Mouse (Mus musculus) midbrain, embryonic 16.5 days (tissue): ENCODE measurements around the gene Lrmda. TPM values are rescaled to one million over a fixed set of nuclear protein-coding genes. Genes with fewer than 3 reads are reported as not detected.

Experiments used
- ATAC-seq: fragments of 200-750 bp; cut with Nextera tagmentation; 2 replicates; pipeline ENCODE4 v1.8.0; 2017; ENCODE audit warnings: moderate TSS enrichment
- H3K27ac ChIP-seq: fragments of 300-500 bp; sonication (generic); 2 replicates; pipeline ENCODE4 v1.5.1; 2014; ENCODE audit warnings: mild to moderate bottlenecking, low read length, mixed read lengths
- H3K27me3 ChIP-seq: fragments of 300-500 bp; sonication (generic); 2 replicates; pipeline ENCODE4 v1.6.1; 2014; ENCODE audit warnings: low read depth, low read length, mixed read lengths; ENCODE audit not compliant: control insufficient read depth, insufficient read depth
- H3K36me3 ChIP-seq: fragments of 300-500 bp; sonication (generic); 2 replicates; pipeline ENCODE4 v1.6.1; 2014; ENCODE audit warnings: mild to moderate bottlenecking, low read length, moderate library complexity, mixed read lengths; ENCODE audit not compliant: control insufficient read depth, insufficient read depth
- H3K4me1 ChIP-seq: fragments of 300-500 bp; sonication (generic); 2 replicates; pipeline ENCODE4 v1.6.1; 2014; ENCODE audit warnings: mild to moderate bottlenecking, low read length, mixed read lengths; ENCODE audit not compliant: control insufficient read depth, insufficient read depth
- H3K4me2 ChIP-seq: fragments of 300-500 bp; sonication (generic); 2 replicates; pipeline ENCODE4 v1.6.1; 2014; ENCODE audit warnings: mild to moderate bottlenecking, low read length, mixed read lengths
- H3K4me3 ChIP-seq: fragments of 300-500 bp; sonication (generic); 2 replicates; pipeline ENCODE4 v1.5.1; 2014; ENCODE audit warnings: low read depth, mild to moderate bottlenecking, low read length, moderate library complexity, mixed read lengths
- H3K9ac ChIP-seq: fragments of 300-500 bp; sonication (generic); 2 replicates; pipeline ENCODE4 v1.6.1; 2014; ENCODE audit warnings: low read depth, low read length, mixed read lengths
- H3K9me3 ChIP-seq: fragments of 300-500 bp; sonication (generic); replicated peaks from 2 replicates; pipeline ENCODE4 v1.6.1; 2014; ENCODE audit warnings: mild to moderate bottlenecking, low read length, mixed read lengths; ENCODE audit not compliant: control insufficient read depth, poor library complexity, severe bottlenecking
- WGBS: fragments of 180-500 bp; shearing (Covaris S2); extraction: QIAGEN DNeasy Blood & Tissue Kit; methylation state at CpG from one replicate; pipeline ENCODE4 v1.1.7; 2014; 5-methylcytosine and 5-hydroxymethylcytosine counted together
- polyA plus RNA-seq: library from polyadenylated mRNA; unstranded; fragments of >200 nt; fragmentation: Nextera tagmentation; extraction: Ambion mirVana; gene quantifications from 2 replicates; pipeline ENCODE4 v1.2.1, GENCODE M21; 2015

The Lrmda gene
- polyA plus RNA-seq, 1 experiment from 2014 or later: not detected

- whole genome bisulfite sequencing: 86% methylated on average over 3 of the region's 3 CpGs
- H3K27ac ChIP-seq: no peak overlapping the region
- no peak overlapping the region for H3K4me2 ChIP-seq
- no peak overlapping the region for H3K9ac ChIP-seq
- no peak for ATAC-seq
- no peak overlapping the region for H3K4me3 ChIP-seq
- H3K27me3 ChIP-seq: no peaks in the 10 kb centered on the region
- no peaks in the 10 kb centered on the region for H3K36me3 ChIP-seq
- no peaks in the 10 kb centered on the region for H3K4me1 ChIP-seq
- no peaks in the 10 kb centered on the region for H3K9me3 ChIP-seq
Observed at GRCm38 (mm10) chr14:22373361-22373745, 353.8 kb downstream of the Lrmda start.

GRCm38 (mm10) chr14:22377148-22377547 is 357.6 kb downstream of the Lrmda start:
- ATAC-seq: no peak
- no peak overlapping the region for H3K27ac ChIP-seq
- H3K9ac ChIP-seq: no peak overlapping the region

GRCm38 (mm10) chr14:22382101-22382500 is 362.6 kb downstream of the Lrmda start:
- no peak overlapping the region for H3K4me3 ChIP-seq
- H3K9me3 ChIP-seq: no peaks in the 10 kb centered on the region
- 86% methylated on average over 4 of the region's 4 CpGs for WGBS
- no peak for ATAC-seq
- no peaks in the 10 kb centered on the region for H3K4me1 ChIP-seq
- H3K4me2 ChIP-seq: no peak overlapping the region
- no peaks in the 10 kb centered on the region for H3K27me3 ChIP-seq
- no peak overlapping the region for H3K27ac ChIP-seq
- no peaks in the 10 kb centered on the region for H3K36me3 ChIP-seq
- no peak overlapping the region for H3K9ac ChIP-seq

More at GRCm38 (mm10) chr14:22377148-22377547, 357.6 kb downstream of the Lrmda start:
- H3K4me3 ChIP-seq: no peak overlapping the region
- H3K27me3 ChIP-seq: no peaks in the 10 kb centered on the region
- H3K4me2 ChIP-seq: no peak overlapping the region
- H3K4me1 ChIP-seq: no peaks in the 10 kb centered on the region
- H3K36me3 ChIP-seq: no peaks in the 10 kb centered on the region
- H3K9me3 ChIP-seq: no peaks in the 10 kb centered on the region
- 89% methylated on average over 1 of the region's 1 CpGs for WGBS

- ATAC-seq: no peak
- Histone ChIP-seq H3K4me2 (no peak overlapping the region), H3K4me3 (no peak overlapping the region), H3K36me3 (no peaks in the 10 kb centered on the region), H3K4me1 (no peaks in the 10 kb centered on the region), H3K27ac (no peak overlapping the region), H3K9ac (no peak overlapping the region), H3K27me3 (no peaks in the 10 kb centered on the region), H3K9me3 (no peaks in the 10 kb centered on the region)
- WGBS: 81% methylated on average over 10 of the region's 10 CpGs
Observed at GRCm38 (mm10) chr14:22393616-22394015, 374.1 kb downstream of the Lrmda start.

GRCm38 (mm10) chr14:22402411-22402810 is 382.9 kb downstream of the Lrmda start:
- Histone ChIP-seq H3K27ac (no peak overlapping the region), H3K4me3 (no peak overlapping the region), H3K36me3 (no peaks in the 10 kb centered on the region), H3K4me2 (no peak overlapping the region), H3K9ac (no peak overlapping the region), H3K9me3 (no peaks in the 10 kb centered on the region), H3K4me1 (no peaks in the 10 kb centered on the region), H3K27me3 (no peaks in the 10 kb centered on the region; the same call in 1 of the 2 replicates)
- ATAC-seq: no peak
- WGBS: 24% methylated on average over 4 of the region's 4 CpGs

GRCm38 (mm10) chr14:22406623-22407022 is 387.1 kb downstream of the Lrmda start:
- Histone ChIP-seq H3K27ac (no peak overlapping the region), H3K9me3 (no peaks in the 10 kb centered on the region), H3K4me2 (no peak overlapping the region), H3K4me1 (no peaks in the 10 kb centered on the region), H3K4me3 (no peak overlapping the region), H3K27me3 (no peaks in the 10 kb centered on the region; the same call in 1 of the 2 replicates), H3K9ac (no peak overlapping the region), H3K36me3 (no peaks in the 10 kb centered on the region)
- no peak for ATAC-seq
- 85% methylated on average over 5 of the region's 5 CpGs for WGBS

GRCm38 (mm10) chr14:22410826-22411225 is 391.3 kb downstream of the Lrmda start:
- H3K27me3 ChIP-seq: no peaks in the 10 kb centered on the region; the same call in 1 of the 2 replicates
- H3K36me3 ChIP-seq: no peaks in the 10 kb centered on the region
- no peaks in the 10 kb centered on the region for H3K9me3 ChIP-seq
- H3K4me3 ChIP-seq: no peak overlapping the region
- H3K4me2 ChIP-seq: no peak overlapping the region
- H3K4me1 ChIP-seq: no peaks in the 10 kb centered on the region
- no peak overlapping the region for H3K9ac ChIP-seq
- no peak for ATAC-seq
- WGBS: 84% methylated on average over 1 of the region's 1 CpGs
- H3K27ac ChIP-seq: no peak overlapping the region

- no peaks in the 10 kb centered on the region for H3K27me3 ChIP-seq
- no peaks in the 10 kb centered on the region for H3K4me1 ChIP-seq
- no peaks in the 10 kb centered on the region for H3K36me3 ChIP-seq
- no peak overlapping the region for H3K4me3 ChIP-seq
- H3K27ac ChIP-seq: no peak overlapping the region
- H3K9ac ChIP-seq: no peak overlapping the region
- no peaks in the 10 kb centered on the region for H3K9me3 ChIP-seq
- no peak for ATAC-seq
- H3K4me2 ChIP-seq: no peak overlapping the region
- WGBS: 67% methylated on average over 7 of the region's 7 CpGs
Observed at GRCm38 (mm10) chr14:22413220-22413619, 393.7 kb downstream of the Lrmda start.

GRCm38 (mm10) chr14:22417706-22418105 is 398.2 kb downstream of the Lrmda start:
- WGBS: 98% methylated on average over 3 of the region's 3 CpGs
- Histone ChIP-seq H3K27me3 (no peaks in the 10 kb centered on the region), H3K36me3 (no peaks in the 10 kb centered on the region), H3K4me3 (no peak overlapping the region), H3K9ac (no peak overlapping the region), H3K4me2 (no peak overlapping the region), H3K4me1 (no peaks in the 10 kb centered on the region), H3K27ac (no peak overlapping the region), H3K9me3 (no peaks in the 10 kb centered on the region)
- ATAC-seq: no peak
